Mouse (Mus musculus) gastrocnemius, postnatal 4 days (tissue): ENCODE results near the gene Gm3667. TPM values are rescaled to one million over a fixed set of nuclear protein-coding genes. Genes with fewer than 3 reads are reported as not detected.
A peak's percentile ranks its signal among the peaks of the same experiment; 100 is the strongest.
"Not testable (repeated sequence)": the region's sequence is repeated elsewhere in the genome, so short reads cannot be mapped to it uniquely, and the experiment has no call there.

Experiments
- DNase-seq, 2 experiments: peaks; one replicate each; pipeline ENCODE4 v3.0.0; 2021 to 2022; ENCODE audit warnings: low spot score in 2 of 2, mixed read lengths in 2 of 2
- long read RNA-seq, 2 experiments: library from polyadenylated mRNA; stranded (forward); transcript quantifications; one replicate each; pipeline ENCODE4 v2.0.0; 2021
- total RNA-seq, 2 experiments: library from RNA; stranded (reverse); gene quantifications; 2 replicates each; pipeline ENCODE4 v1.2.3; 2021

Gm3667 gene
- total RNA-seq: 1 to 10 TPM in 1 of 2 experiments, under 1 TPM in 1; 0.69 to 2.2 TPM
- long read RNA-seq, experiment 1, partial matches to known transcripts: 0 of 5 reads
- long read RNA-seq, experiment 1, other reads (novel, unspliced or antisense): 5 of 5 reads
- long read RNA-seq, experiment 2, partial matches to known transcripts: 1 of 5 reads
- long read RNA-seq, experiment 2, other reads (novel, unspliced or antisense): 4 of 5 reads

DNA sequence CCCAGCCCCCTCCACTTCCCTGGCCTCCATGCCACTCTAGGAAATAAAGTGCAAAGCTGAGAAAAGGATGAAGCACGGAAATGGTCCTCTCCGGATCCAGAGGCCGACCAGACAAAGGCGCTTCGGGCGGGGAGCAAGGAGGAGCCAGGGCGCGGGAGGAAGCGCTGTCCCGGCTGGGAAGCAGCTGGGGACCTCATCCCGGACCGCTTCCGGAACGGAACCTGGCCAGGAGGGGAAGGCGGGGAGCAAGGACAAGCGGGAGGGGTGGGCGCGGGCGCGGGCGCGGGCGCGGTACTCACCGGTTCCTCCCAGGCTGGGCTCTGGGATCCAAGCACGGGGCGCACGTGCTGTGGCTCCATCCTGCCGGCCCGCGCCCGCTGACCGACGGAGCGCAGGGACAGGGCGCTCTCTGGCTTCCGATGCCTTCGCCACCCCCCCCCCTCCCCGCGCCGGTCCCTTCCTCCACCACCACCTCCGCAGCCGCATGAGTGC, at the start of gene Gm3667:
Gm3667 (minus strand) TSS at position 442 of the 492 bp plus-strand sequence.
- DNase-seq: not testable (repeated sequence)

DNA sequence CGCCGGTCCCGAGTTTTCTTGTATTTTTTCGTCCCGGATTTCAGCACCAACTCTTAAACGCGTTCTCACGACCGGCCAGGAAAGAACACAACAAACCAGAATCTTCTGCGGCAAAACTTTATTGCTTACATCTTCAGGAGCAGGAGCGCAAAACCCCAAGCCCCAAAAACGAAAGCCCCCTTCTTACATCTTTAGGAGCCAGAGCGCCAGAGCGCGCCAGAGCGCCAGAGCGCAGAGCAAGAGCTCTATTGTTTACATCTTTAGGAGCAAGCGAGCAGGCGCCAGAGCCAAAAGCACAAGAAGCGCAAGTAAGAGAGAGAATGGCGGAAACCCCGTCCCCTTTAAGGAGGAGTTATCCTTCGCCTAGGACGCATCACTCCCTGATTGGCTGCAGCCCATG, 10.1 kb upstream of the Gm3667 start:
- DNase-seq: peak in 1 of 2 experiments; percentile 12

DNA sequence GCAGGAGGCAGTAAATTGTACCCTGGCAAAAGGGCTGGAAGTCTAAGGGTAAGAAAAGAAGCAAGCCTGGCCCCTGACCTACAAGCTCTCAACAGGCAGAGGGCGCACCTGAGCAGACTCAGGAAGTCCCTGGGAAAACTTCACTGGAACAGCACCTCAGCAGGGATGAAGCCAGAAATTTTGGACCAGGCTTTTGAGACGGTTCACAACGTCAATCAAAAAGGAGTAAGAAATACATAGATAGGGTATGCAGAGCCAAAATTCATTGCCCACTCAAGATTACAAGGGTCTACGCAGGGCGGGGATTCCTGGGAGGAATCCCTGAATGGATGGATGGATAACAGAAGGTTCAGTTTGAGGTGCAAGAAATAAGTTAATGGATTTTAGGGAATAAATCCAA, 951 bp downstream of the Gm3667 start:
- not testable (repeated sequence) for DNase-seq

DNA sequence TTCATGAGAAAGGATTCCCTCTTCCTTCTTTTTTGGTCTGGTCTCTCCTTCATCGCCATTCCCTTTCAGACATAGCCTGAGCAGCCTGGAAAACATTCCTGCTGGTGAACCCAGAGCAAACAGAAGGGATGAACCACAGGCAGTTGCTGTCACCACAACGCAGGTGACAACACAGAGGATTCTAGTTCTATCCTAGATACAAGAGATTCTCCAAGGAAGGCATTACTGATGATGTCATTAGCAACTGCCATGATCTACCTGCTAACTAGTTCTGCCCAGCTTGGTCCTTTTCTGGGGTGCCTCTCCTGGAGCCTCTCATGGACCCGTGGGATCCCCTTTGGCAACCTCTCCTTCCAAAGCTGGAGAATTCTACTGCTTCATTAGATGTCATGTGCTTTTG, 49.6 kb downstream of the Gm3667 start, which contains the start of gene Gm3642:
Gm3642 (minus strand) TSS at position 101 of the 400 bp plus-strand sequence.
- not testable (repeated sequence) for DNase-seq

DNA sequence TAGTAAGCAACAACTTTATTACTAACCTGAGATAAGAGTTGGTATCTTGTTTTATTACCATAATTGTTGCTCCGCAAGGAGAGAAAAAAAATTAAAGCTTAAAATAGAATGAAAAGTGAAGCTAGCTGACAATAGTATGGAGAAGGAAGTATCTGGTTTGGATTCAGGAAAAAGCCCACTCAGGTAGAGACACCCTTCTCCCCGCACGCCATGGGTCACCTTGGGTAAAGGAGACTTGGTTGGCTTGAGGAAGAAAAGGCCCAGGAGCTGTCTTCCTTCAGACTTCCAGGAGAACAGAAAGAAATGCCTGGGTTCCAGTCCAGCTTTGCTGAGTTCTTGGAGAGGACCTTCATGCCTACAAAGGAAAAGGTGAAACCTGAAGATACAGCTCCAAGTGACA, 66.5 kb downstream of the Gm3667 start:
- DNase-seq: peak in 1 of 2 experiments; percentile 12

Other genes with a start within 250 kb of the Gm3667 start
- gene Gm10251, start 205.8 kb downstream of the Gm3667 start, total RNA-seq: not detected
- not detected for gene Gm8050, start 169.7 kb downstream of the Gm3667 start, total RNA-seq
- gene Gm3636, start 147.6 kb downstream of the Gm3667 start, total RNA-seq: 1 to 10 TPM; 3.9 to 4.9 TPM
- gene Gm8362, start 115.6 kb downstream of the Gm3667 start, total RNA-seq: under 1 TPM in 1 of 2 experiments, not detected in 1; 0.26 TPM
- gene Gm3642, start 49.7 kb downstream of the Gm3667 start, total RNA-seq: not detected
- not detected for gene Gm6356, start 83.9 kb upstream of the Gm3667 start, total RNA-seq
- under 1 TPM in 1 of 2 experiments, not detected in 1; 0.34 TPM for gene Gm10406, start 137.5 kb upstream of the Gm3667 start, total RNA-seq
- not detected for gene Gm3685, start 155.0 kb upstream of the Gm3667 start, total RNA-seq
- 1 to 10 TPM in 1 of 2 experiments, under 1 TPM in 1; 0.91 to 1.9 TPM for gene Gm3696, start 210.7 kb upstream of the Gm3667 start, total RNA-seq
- gene Gm6676, start 235.4 kb upstream of the Gm3667 start, total RNA-seq: under 1 TPM in 1 of 2 experiments, not detected in 1; 0.15 TPM